Mouse (Mus musculus): ENCODE measurements around the gene Nfia.

GRCm38 (mm10) chr4:98130798-98131197, 358.3 kb downstream of the Nfia start:
- TF ChIP-seq POLR2A (IDR thresholded peaks at IDR 0.05; ENCODE audit: borderline replicate concordance, extremely low read depth, low read depth, low read length) (no peak), CTCF (IDR thresholded peaks at IDR 0.05; ENCODE audit: insufficient read depth, low read length) (no peak)

Data from lung, adult 2 months (tissue).